Mouse (Mus musculus) heart, adult 2 months (tissue): ENCODE data around the gene Spef1. TPM values are rescaled to one million over a fixed set of nuclear protein-coding genes. Genes with fewer than 3 reads are reported as not detected.

Experiments used
- DNase-seq, 2 experiments: peaks; one replicate each; pipeline ENCODE4 v3.0.0; 2021
- H3K27ac ChIP-seq: fragments of 200-600 bp; 2 replicates; pipeline ENCODE4 v1.8.1; 2022
- H3K27me3 ChIP-seq: fragments of 200-500 bp; 2 replicates; pipeline ENCODE4 v1.6.1; 2012; ENCODE audit warnings: mild to moderate bottlenecking, low read length, inconsistent platforms, mixed read lengths; ENCODE audit not compliant: control insufficient read depth, insufficient read depth
- H3K36me3 ChIP-seq: fragments of 200-500 bp; 2 replicates; pipeline ENCODE4 v1.6.1; 2012; ENCODE audit warnings: low read length, inconsistent platforms; ENCODE audit not compliant: control insufficient read depth, insufficient read depth
- H3K4me1 ChIP-seq: fragments of 200-500 bp; 2 replicates; pipeline ENCODE4 v1.6.1; 2011; ENCODE audit warnings: low read length; ENCODE audit not compliant: control insufficient read depth, insufficient read depth
- H3K4me3 ChIP-seq: fragments of 200-600 bp; 2 replicates; pipeline ENCODE4 v1.8.1; 2022
- H3K79me2 ChIP-seq: fragments of 200-500 bp; replicated peaks from 2 replicates; pipeline ENCODE4 v1.6.1; 2012; ENCODE audit warnings: mild to moderate bottlenecking, inconsistent platforms, low read length, moderate library complexity, mixed read lengths; ENCODE audit not compliant: control insufficient read depth, insufficient read depth
- H3K9ac ChIP-seq: fragments of 200-500 bp; 2 replicates; pipeline ENCODE4 v1.6.1; 2012; ENCODE audit warnings: low read depth, mild to moderate bottlenecking, control low read depth, inconsistent platforms, low read length, mixed read lengths
- CTCF ChIP-seq: fragments of 200-600 bp; IDR thresholded peaks from 2 replicates; pipeline ENCODE4 v1.8.1; 2022; ENCODE audit warnings: antibody characterized with exemption, mild to moderate bottlenecking, moderate library complexity
- EP300 ChIP-seq: fragments of 200-500 bp; IDR thresholded peaks from 2 replicates; pipeline ENCODE4 v1.6.1; 2011; ENCODE audit warnings: low read depth, low read length, control low read depth; ENCODE audit not compliant: insufficient read depth
- POLR2A ChIP-seq: fragments of 200-500 bp; IDR thresholded peaks from 2 replicates; pipeline ENCODE4 v1.6.1; 2011; ENCODE audit warnings: mild to moderate bottlenecking, low read depth, low read length, control low read depth; ENCODE audit not compliant: insufficient read depth
- WGBS: fragments of 180-500 bp; shearing (Covaris S2); methylation state at CpG from one replicate; pipeline ENCODE4 v1.1.7; 2018; 5-methylcytosine and 5-hydroxymethylcytosine counted together
- intact Hi-C: fragments of 180-260 bp; cut with DNase I; formaldehyde crosslinking; loops from one replicate; pipeline ENCODE4 v1.15.1; 2025
- polyA plus RNA-seq: library from polyadenylated mRNA; depleted of rRNA; stranded (reverse); fragments of >200 nt; gene quantifications from 2 replicates; pipeline ENCODE4 v1.2.3, GENCODE M21; 2012
- total RNA-seq, 2 experiments: library from RNA; stranded (reverse); gene quantifications; 2 replicates each; pipeline ENCODE4 v1.2.3; 2021

Gene Spef1
- total and polyA plus RNA-seq, 3 experiments, result 3.3 to 5.2 (median 4.4) TPM

- no peak overlapping the region for H3K4me3 ChIP-seq
- no peak overlapping the region for H3K9ac ChIP-seq
- TF ChIP-seq EP300 (no peak), POLR2A (no peak), CTCF (no peak)
- H3K27ac ChIP-seq, result peak overlapping the region; percentile 13; the same call in 1 of the 2 replicates
- intact Hi-C loops, result no loop called here
- DNase-seq, result no peak
- no peaks in the 10 kb centered on the region for H3K79me2 ChIP-seq
- WGBS, result 93% methylated on average over 2 of the region's 2 CpGs
- peaks cover 3% of the 10 kb centered on the region for H3K36me3 ChIP-seq
- H3K4me1 ChIP-seq, result peaks cover 27% of the 10 kb centered on the region
- H3K27me3 ChIP-seq, result no peaks in the 10 kb centered on the region
These were observed 21.3 kb upstream of the Spef1 start for GRCm38 (mm10) chr2:131208356-131208755.

GRCm38 (mm10) chr2:131206778-131207177, 19.7 kb upstream of the Spef1 start, which contains the start of gene Ap5s1:
Gene Ap5s1 (plus strand): TSS chr2:131207078.
- H3K36me3 ChIP-seq, result no peaks in the 10 kb centered on the region
- no peak within 1 kb of the TSS for H3K4me3 ChIP-seq
- intact Hi-C loops, result no loop called here
- H3K79me2 ChIP-seq, result no peaks in the 10 kb centered on the region
- H3K27me3 ChIP-seq, result no peaks in the 10 kb centered on the region
- H3K4me1 ChIP-seq, result peaks cover 20% of the 10 kb centered on the region
- peak within 1 kb of the TSS; percentile 80; the same call in 1 of the 2 replicates for H3K27ac ChIP-seq
- WGBS, result 90% methylated on average over 4 of the region's 4 CpGs
- no peak for TF ChIP-seq EP300
- TF ChIP-seq CTCF, result no peak
- no peak for TF ChIP-seq POLR2A
- H3K9ac ChIP-seq, result no peak within 1 kb of the TSS
- no peak for DNase-seq

GRCm38 (mm10) chr2:131205521-131206182, 18.6 kb upstream of the Spef1 start:
- H3K4me1 ChIP-seq, result peaks cover 15% of the 10 kb centered on the region
- TF ChIP-seq CTCF (no peak), EP300 (no peak), POLR2A (no peak)
- 67% methylated on average over 8 of the region's 8 CpGs for WGBS
- no peaks in the 10 kb centered on the region for H3K36me3 ChIP-seq
- H3K27ac ChIP-seq, result peak overlapping the region; percentile 80
- H3K79me2 ChIP-seq, result no peaks in the 10 kb centered on the region
- intact Hi-C loops, result loop anchor here (1.0 kb wide), 1 partner anchor 25 kb away; the partner anchor contains the start of gene Cenpb
- no peak overlapping the region for H3K4me3 ChIP-seq
- DNase-seq, result no peak
- no peak overlapping the region for H3K9ac ChIP-seq
- H3K27me3 ChIP-seq, result no peaks in the 10 kb centered on the region

DNA sequence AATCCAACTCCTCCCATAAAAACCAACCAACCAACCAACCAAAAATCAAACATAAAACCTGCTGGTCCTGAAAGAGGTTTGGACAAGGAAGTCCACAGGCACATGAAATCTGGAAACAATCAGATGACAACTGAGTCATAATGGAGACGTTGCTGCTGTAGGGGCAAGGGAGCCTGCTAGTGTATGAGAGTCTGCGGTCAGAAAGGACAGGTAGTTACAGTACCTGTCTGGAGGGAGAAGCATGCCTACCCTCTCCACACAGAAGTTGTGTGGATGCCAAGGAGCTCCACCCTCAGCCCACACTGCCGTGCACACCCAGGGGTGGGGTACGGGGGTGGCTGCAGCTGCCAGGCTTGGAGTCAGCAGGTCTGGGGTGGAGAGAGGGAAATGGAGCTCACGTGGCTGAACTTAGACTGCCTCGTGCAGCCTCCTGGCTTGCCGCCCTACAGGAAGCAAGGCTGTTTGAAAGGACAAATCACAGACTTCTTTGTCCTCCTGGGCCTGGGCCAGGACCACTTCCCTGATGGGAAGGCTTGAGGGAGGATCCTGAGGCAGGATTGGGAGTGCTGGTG, 17.4 kb upstream of the Spef1 start:
- WGBS, result 5% methylated on average over 7 of the region's 7 CpGs
- no peaks in the 10 kb centered on the region for H3K27me3 ChIP-seq
- no peak overlapping the region for H3K4me3 ChIP-seq
- TF ChIP-seq POLR2A, result peak; percentile 70; the same call in 1 of the 2 replicates
- TF ChIP-seq CTCF, result no peak
- peak; percentile 92 for TF ChIP-seq EP300
- DNase-seq, result peak; percentile 96 to 97
- H3K4me1 ChIP-seq, result peaks cover 13% of the 10 kb centered on the region
- peak overlapping the region; percentile 49 for H3K9ac ChIP-seq
- H3K36me3 ChIP-seq, result no peaks in the 10 kb centered on the region
- H3K27ac ChIP-seq, result peak overlapping the region; percentile 80
- intact Hi-C loops, result no loop called here
- no peaks in the 10 kb centered on the region for H3K79me2 ChIP-seq

DNA sequence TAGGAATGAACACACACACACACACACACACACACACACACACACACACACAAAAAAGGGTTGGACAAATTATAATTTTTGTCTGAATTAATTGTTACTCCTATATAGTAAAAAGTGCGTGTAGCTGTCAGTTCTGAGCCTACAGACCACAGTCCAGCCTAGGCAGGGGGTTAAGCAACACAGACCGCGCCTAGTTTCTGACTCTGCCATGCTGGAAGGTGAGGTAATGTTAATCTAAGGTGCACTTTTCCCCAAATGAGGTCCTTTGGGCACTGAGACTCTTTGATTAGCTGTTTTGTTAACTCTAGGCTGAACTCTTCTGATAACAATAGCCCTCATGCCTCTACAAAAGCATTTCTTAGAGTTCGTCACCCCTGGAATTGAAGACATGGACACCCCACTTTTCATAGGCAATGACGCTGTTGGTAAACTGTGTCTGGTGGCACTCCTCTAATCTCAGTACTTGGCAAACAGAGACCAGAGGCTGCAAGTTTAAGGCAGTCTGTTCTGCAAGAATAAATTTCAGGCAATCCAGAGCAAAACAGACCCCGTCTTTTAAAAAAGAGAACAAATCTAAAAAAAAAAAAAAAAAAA, 16.8 kb upstream of the Spef1 start:
- H3K4me1 ChIP-seq, result peaks cover 10% of the 10 kb centered on the region
- WGBS, result 76% methylated on average over 6 of the region's 6 CpGs
- H3K36me3 ChIP-seq, result no peaks in the 10 kb centered on the region
- intact Hi-C loops, result no loop called here
- peak overlapping the region; percentile 80 for H3K27ac ChIP-seq
- H3K27me3 ChIP-seq, result no peaks in the 10 kb centered on the region
- H3K79me2 ChIP-seq, result no peaks in the 10 kb centered on the region
- H3K4me3 ChIP-seq, result no peak overlapping the region
- DNase-seq, result no peak
- no peak overlapping the region for H3K9ac ChIP-seq
- no peak for TF ChIP-seq CTCF
- no peak for TF ChIP-seq EP300
- no peak for TF ChIP-seq POLR2A

DNA sequence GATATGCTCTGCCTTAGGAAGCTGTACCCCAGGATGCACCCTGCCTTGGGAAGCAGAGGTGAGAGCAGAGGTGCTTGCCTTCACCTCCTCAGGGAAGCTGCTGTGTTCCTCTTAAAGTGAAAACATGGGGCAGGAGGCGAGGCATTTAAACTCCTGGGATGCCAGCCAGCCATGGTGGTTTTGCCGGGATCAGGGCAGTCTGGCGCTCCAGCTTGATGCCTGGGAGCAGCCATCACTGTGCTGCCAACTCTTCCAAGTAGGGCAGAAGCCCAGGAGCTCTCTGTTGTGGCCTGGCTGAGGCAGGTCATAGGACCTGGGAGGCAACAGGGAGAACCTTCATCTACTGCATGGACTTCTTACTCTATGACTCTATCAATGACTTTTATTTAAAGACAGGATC, 14.2 kb upstream of the Spef1 start:
- no peak for TF ChIP-seq CTCF
- H3K4me1 ChIP-seq, result peaks cover 10% of the 10 kb centered on the region
- H3K9ac ChIP-seq, result no peak overlapping the region
- 60% methylated on average over 3 of the region's 3 CpGs for WGBS
- no peak for DNase-seq
- no peak overlapping the region for H3K27ac ChIP-seq
- no peaks in the 10 kb centered on the region for H3K36me3 ChIP-seq
- no peaks in the 10 kb centered on the region for H3K79me2 ChIP-seq
- intact Hi-C loops, result no loop called here
- no peak overlapping the region for H3K4me3 ChIP-seq
- no peaks in the 10 kb centered on the region for H3K27me3 ChIP-seq
